Mouse (Mus musculus) lung, adult 2 months (tissue): ENCODE measurements around the gene Gtf2ird2.

Source experiments
- CTCF ChIP-seq: fragments of 200-500 bp; IDR thresholded peaks from 2 replicates; pipeline ENCODE4 v1.5.1; 2011; ENCODE audit warnings: mild to moderate bottlenecking, low read length, control low read depth; ENCODE audit not compliant: insufficient read depth
- POLR2A ChIP-seq: fragments of 200-500 bp; IDR thresholded peaks from 2 replicates; pipeline ENCODE4 v1.6.1; 2011; ENCODE audit warnings: low read depth, mild to moderate bottlenecking, control low read depth, low read length, borderline replicate concordance; ENCODE audit errors: extremely low read depth

GRCm38 (mm10) chr5:134147194-134147753 is 36.5 kb upstream of the Gtf2ird2 start:
- TF ChIP-seq POLR2A (no peak), CTCF (no peak)
